Mouse (Mus musculus): ENCODE measurements around the gene Ush1c. TPM values are rescaled to one million over a fixed set of nuclear protein-coding genes. Genes with fewer than 3 reads are reported as not detected.

The Ush1c gene
- not detected for total RNA-seq (2018; cell fraction: chromatin; rRNA removed)
- total RNA-seq (2018; cell fraction: cytosol; rRNA removed): not detected
- total RNA-seq (2018; cell fraction: nucleus; rRNA removed): not detected
- polyA plus RNA-seq (2018): not detected in 3 replicates

- Histone ChIP-seq H3K36me3 (ENCODE audit: inconsistent target) (no peaks in the 10 kb centered on the region), H3K79me2 (ENCODE audit: inconsistent target) (no peaks in the 10 kb centered on the region), H3K27ac (no peak within 1 kb of the TSS), H3K4me3 (ENCODE audit: inconsistent target) (no peak within 1 kb of the TSS)
- WGBS (ENCODE audit: missing documents): 49% methylated on average over 10 of the region's 10 CpGs
Measured at GRCm38 (mm10) chr7:46238346-46238745, at the start of gene Ush1c. Ush1c (minus strand) TSS chr7:46238503.

- Histone ChIP-seq H3K36me3 (ENCODE audit: inconsistent target) (no peaks in the 10 kb centered on the region), H3K79me2 (ENCODE audit: inconsistent target) (no peaks in the 10 kb centered on the region), H3K27ac (no peak overlapping the region), H3K4me3 (ENCODE audit: inconsistent target) (no peak overlapping the region)
- WGBS (ENCODE audit: missing documents): 48% methylated on average over 6 of the region's 8 CpGs
Measured at GRCm38 (mm10) chr7:46287051-46287450, 48.7 kb upstream of the Ush1c start.

GRCm38 (mm10) chr7:46286391-46286790, 48.1 kb upstream of the Ush1c start:
- Histone ChIP-seq H3K36me3 (ENCODE audit: inconsistent target) (no peaks in the 10 kb centered on the region), H3K4me3 (ENCODE audit: inconsistent target) (no peak overlapping the region), H3K27ac (no peak overlapping the region), H3K79me2 (ENCODE audit: inconsistent target) (no peaks in the 10 kb centered on the region)
- 89% methylated on average over 4 of the region's 4 CpGs for WGBS (ENCODE audit: missing documents)

- H3K27ac ChIP-seq: no peak overlapping the region
- WGBS (ENCODE audit: missing documents): 83% methylated on average over 12 of the region's 12 CpGs
Measured at GRCm38 (mm10) chr7:46285161-46285839, 47.0 kb upstream of the Ush1c start.

GRCm38 (mm10) chr7:46283681-46284080, 45.4 kb upstream of the Ush1c start:
- no peak overlapping the region for H3K27ac ChIP-seq
- no peaks in the 10 kb centered on the region for H3K36me3 ChIP-seq (ENCODE audit: inconsistent target)
- WGBS (ENCODE audit: missing documents): 89% methylated on average over 10 of the region's 10 CpGs
- no peaks in the 10 kb centered on the region for H3K79me2 ChIP-seq (ENCODE audit: inconsistent target)
- H3K4me3 ChIP-seq (ENCODE audit: inconsistent target): no peak overlapping the region

More at GRCm38 (mm10) chr7:46285161-46285839, 47.0 kb upstream of the Ush1c start:
- no peaks in the 10 kb centered on the region for H3K79me2 ChIP-seq (ENCODE audit: inconsistent target)
- H3K36me3 ChIP-seq (ENCODE audit: inconsistent target): no peaks in the 10 kb centered on the region
- no peak overlapping the region for H3K4me3 ChIP-seq (ENCODE audit: inconsistent target)

GRCm38 (mm10) chr7:46282276-46282675, 44.0 kb upstream of the Ush1c start:
- H3K79me2 ChIP-seq (ENCODE audit: inconsistent target): no peaks in the 10 kb centered on the region
- H3K36me3 ChIP-seq (ENCODE audit: inconsistent target): no peaks in the 10 kb centered on the region
- 58% methylated on average over 7 of the region's 7 CpGs for WGBS (ENCODE audit: missing documents)
- H3K27ac ChIP-seq: no peak overlapping the region
- no peak overlapping the region for H3K4me3 ChIP-seq (ENCODE audit: inconsistent target)

- no peaks in the 10 kb centered on the region for H3K79me2 ChIP-seq (ENCODE audit: inconsistent target)
- no peak overlapping the region for H3K4me3 ChIP-seq (ENCODE audit: inconsistent target)
- H3K36me3 ChIP-seq (ENCODE audit: inconsistent target): no peaks in the 10 kb centered on the region
- no peak overlapping the region for H3K27ac ChIP-seq
Measured at GRCm38 (mm10) chr7:46280896-46281295, 42.6 kb upstream of the Ush1c start.

- Histone ChIP-seq H3K27ac (no peak overlapping the region), H3K4me3 (ENCODE audit: inconsistent target) (no peak overlapping the region), H3K36me3 (ENCODE audit: inconsistent target) (no peaks in the 10 kb centered on the region), H3K79me2 (ENCODE audit: inconsistent target) (no peaks in the 10 kb centered on the region)
- 26% methylated on average over 6 of the region's 6 CpGs for WGBS (ENCODE audit: missing documents)
Measured at GRCm38 (mm10) chr7:46279946-46280345, 41.6 kb upstream of the Ush1c start.

- Histone ChIP-seq H3K4me3 (ENCODE audit: inconsistent target) (no peak overlapping the region), H3K27ac (no peak overlapping the region), H3K36me3 (ENCODE audit: inconsistent target) (no peaks in the 10 kb centered on the region), H3K79me2 (ENCODE audit: inconsistent target) (no peaks in the 10 kb centered on the region)
- WGBS (ENCODE audit: missing documents): 55% methylated on average over 5 of the region's 5 CpGs
Measured at GRCm38 (mm10) chr7:46276156-46276555, 37.9 kb upstream of the Ush1c start.

- Histone ChIP-seq H3K79me2 (ENCODE audit: inconsistent target) (no peaks in the 10 kb centered on the region), H3K27ac (no peak overlapping the region), H3K4me3 (ENCODE audit: inconsistent target) (no peak overlapping the region), H3K36me3 (ENCODE audit: inconsistent target) (no peaks in the 10 kb centered on the region)
- WGBS (ENCODE audit: missing documents): 85% methylated on average over 4 of the region's 4 CpGs
Measured at GRCm38 (mm10) chr7:46251841-46252240, 13.5 kb upstream of the Ush1c start.

- H3K36me3 ChIP-seq (ENCODE audit: inconsistent target): no peaks in the 10 kb centered on the region
- no peaks in the 10 kb centered on the region for H3K79me2 ChIP-seq (ENCODE audit: inconsistent target)
- no peak overlapping the region for H3K4me3 ChIP-seq (ENCODE audit: inconsistent target)
- no peak overlapping the region for H3K27ac ChIP-seq
- WGBS (ENCODE audit: missing documents): 80% methylated on average over 3 of the region's 3 CpGs
Measured at GRCm38 (mm10) chr7:46247606-46248005, 9.3 kb upstream of the Ush1c start.

GRCm38 (mm10) chr7:46246876-46247275, 8.6 kb upstream of the Ush1c start:
- H3K27ac ChIP-seq: no peak overlapping the region
- H3K79me2 ChIP-seq (ENCODE audit: inconsistent target): no peaks in the 10 kb centered on the region
- no peaks in the 10 kb centered on the region for H3K36me3 ChIP-seq (ENCODE audit: inconsistent target)
- H3K4me3 ChIP-seq (ENCODE audit: inconsistent target): no peak overlapping the region

- H3K36me3 ChIP-seq (ENCODE audit: inconsistent target): no peaks in the 10 kb centered on the region
- no peaks in the 10 kb centered on the region for H3K79me2 ChIP-seq (ENCODE audit: inconsistent target)
- H3K27ac ChIP-seq: no peak within 1 kb of the TSS
- WGBS (ENCODE audit: missing documents): 80% methylated on average over 2 of the region's 2 CpGs
- no peak within 1 kb of the TSS for H3K4me3 ChIP-seq (ENCODE audit: inconsistent target)
Measured at GRCm38 (mm10) chr7:46240696-46241095, 2.4 kb upstream of the Ush1c start, which contains the start of gene Otog. Otog (plus strand) TSS chr7:46240987.

GRCm38 (mm10) chr7:46240091-46240490, 1.8 kb upstream of the Ush1c start:
- no peak overlapping the region for H3K27ac ChIP-seq
- 79% methylated on average over 4 of the region's 4 CpGs for WGBS (ENCODE audit: missing documents)
- H3K79me2 ChIP-seq (ENCODE audit: inconsistent target): no peaks in the 10 kb centered on the region
- H3K36me3 ChIP-seq (ENCODE audit: inconsistent target): no peaks in the 10 kb centered on the region
- no peak overlapping the region for H3K4me3 ChIP-seq (ENCODE audit: inconsistent target)

GRCm38 (mm10) chr7:46237192-46237591, 1.1 kb downstream of the Ush1c start:
- H3K27ac ChIP-seq: no peak overlapping the region
- WGBS (ENCODE audit: missing documents): 89% methylated on average over 7 of the region's 7 CpGs
- no peak overlapping the region for H3K4me3 ChIP-seq (ENCODE audit: inconsistent target)
- H3K36me3 ChIP-seq (ENCODE audit: inconsistent target): no peaks in the 10 kb centered on the region
- no peaks in the 10 kb centered on the region for H3K79me2 ChIP-seq (ENCODE audit: inconsistent target)

GRCm38 (mm10) chr7:46236363-46236762, 1.9 kb downstream of the Ush1c start:
- no peaks in the 10 kb centered on the region for H3K36me3 ChIP-seq (ENCODE audit: inconsistent target)
- no peak overlapping the region for H3K4me3 ChIP-seq (ENCODE audit: inconsistent target)
- over 99% methylated on average over 15 of the region's 15 CpGs for WGBS (ENCODE audit: missing documents)
- H3K27ac ChIP-seq: no peak overlapping the region
- no peaks in the 10 kb centered on the region for H3K79me2 ChIP-seq (ENCODE audit: inconsistent target)
